Mouse (Mus musculus) embryonic fibroblast, embryonic 13.5 days (primary cell): ENCODE measurements around the gene Efna2. TPM values are rescaled to one million over a fixed set of nuclear protein-coding genes. Genes with fewer than 3 reads are reported as not detected.
A peak's percentile ranks its signal among the peaks of the same experiment; 100 is the strongest.

Source experiments
- H3K27ac ChIP-seq: 2 replicates; pipeline ENCODE4 v1.5.1; 2012; ENCODE audit warnings: low read length, control low read depth, inconsistent platforms; ENCODE audit not compliant: insufficient read depth
- H3K4me1 ChIP-seq: 2 replicates; pipeline ENCODE4 v1.6.1; 2011; ENCODE audit warnings: low read length; ENCODE audit not compliant: control insufficient read depth, insufficient read depth
- H3K4me3 ChIP-seq: 2 replicates; pipeline ENCODE4 v1.5.1; 2011; ENCODE audit warnings: mild to moderate bottlenecking, control low read depth, low read length; ENCODE audit not compliant: insufficient read depth
- CTCF ChIP-seq: IDR thresholded peaks from 2 replicates; pipeline ENCODE4 v1.5.1; 2011; ENCODE audit warnings: mild to moderate bottlenecking, control low read depth, low read length, moderate library complexity, borderline replicate concordance; ENCODE audit not compliant: insufficient read depth
- POLR2A ChIP-seq: IDR thresholded peaks from 2 replicates; pipeline ENCODE4 v1.6.1; 2011; ENCODE audit warnings: low read depth, mild to moderate bottlenecking, control low read depth, low read length, moderate library complexity
- polyA plus RNA-seq: library from polyadenylated mRNA; stranded (reverse); fragments of >200 nt; gene quantifications from 2 replicates; pipeline ENCODE4 v1.2.4, GENCODE M21; 2011; ENCODE audit warnings: low read depth; ENCODE audit not compliant: missing spikeins, insufficient read length

The Efna2 gene
- polyA plus RNA-seq, 1 experiment: 8.3 TPM

- no peak overlapping the region for H3K27ac ChIP-seq
- TF ChIP-seq POLR2A (no peak), CTCF (no peak)
- no peak overlapping the region for H3K4me3 ChIP-seq
- peaks cover 11% of the 10 kb centered on the region; the same call in 1 of the 2 replicates for H3K4me1 ChIP-seq
These were observed 5.2 kb upstream of the Efna2 start for GRCm38 (mm10) chr10:80173955-80174640.

DNA sequence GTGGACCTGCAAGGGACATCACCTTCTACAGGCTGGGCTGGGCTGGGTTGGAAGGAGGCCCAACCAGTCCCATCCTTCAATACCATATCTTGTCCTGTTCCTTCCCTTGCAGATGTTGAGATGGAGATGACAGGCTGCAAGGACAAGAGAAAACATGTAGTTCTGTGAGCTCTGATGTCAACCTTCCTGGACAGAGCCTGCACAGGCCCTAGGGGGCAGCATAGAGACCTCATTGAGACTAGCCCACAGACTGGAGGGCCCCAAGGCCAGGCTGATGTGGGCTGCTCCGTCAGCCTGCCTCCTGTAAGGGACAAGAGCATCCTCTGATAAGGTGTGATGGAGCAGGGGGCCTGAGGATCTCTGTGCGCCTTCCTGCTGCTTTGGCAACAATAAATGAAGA is 4.6 kb upstream of the Efna2 start:
- H3K4me3 ChIP-seq: no peak overlapping the region
- TF ChIP-seq POLR2A (no peak), CTCF (peak; percentile 24; the same call in 1 of the 2 replicates)
- H3K27ac ChIP-seq: no peak overlapping the region
- H3K4me1 ChIP-seq: peaks cover 11% of the 10 kb centered on the region; the same call in 1 of the 2 replicates

GRCm38 (mm10) chr10:80175536-80176269 is 3.6 kb upstream of the Efna2 start:
- no peak overlapping the region for H3K27ac ChIP-seq
- H3K4me3 ChIP-seq: no peak overlapping the region
- peaks cover 11% of the 10 kb centered on the region; the same call in 1 of the 2 replicates for H3K4me1 ChIP-seq
- peak; percentile 49; the same call in 1 of the 2 replicates for TF ChIP-seq CTCF
- TF ChIP-seq POLR2A: no peak

GRCm38 (mm10) chr10:80176270-80176834 is 2.9 kb upstream of the Efna2 start:
- Histone ChIP-seq H3K27ac (no peak overlapping the region), H3K4me3 (no peak overlapping the region), H3K4me1 (peaks cover 11% of the 10 kb centered on the region; the same call in 1 of the 2 replicates)
- no peak for TF ChIP-seq CTCF
- no peak for TF ChIP-seq POLR2A

GRCm38 (mm10) chr10:80177441-80178279 is 1.6 kb upstream of the Efna2 start:
- peaks cover 11% of the 10 kb centered on the region; the same call in 1 of the 2 replicates for H3K4me1 ChIP-seq
- TF ChIP-seq CTCF (no peak), POLR2A (no peak)
- H3K4me3 ChIP-seq: no peak overlapping the region
- no peak overlapping the region for H3K27ac ChIP-seq

GRCm38 (mm10) chr10:80180288-80180687 is 1.0 kb downstream of the Efna2 start:
- peaks cover 8% of the 10 kb centered on the region; the same call in 1 of the 2 replicates for H3K4me1 ChIP-seq
- peak overlapping the region; percentile 66 for H3K4me3 ChIP-seq
- TF ChIP-seq POLR2A (no peak), CTCF (no peak)
- no peak overlapping the region for H3K27ac ChIP-seq

- Histone ChIP-seq H3K4me1 (peaks cover 6% of the 10 kb centered on the region; the same call in 1 of the 2 replicates), H3K27ac (no peak overlapping the region), H3K4me3 (no peak overlapping the region)
- TF ChIP-seq POLR2A (no peak), CTCF (no peak)
These were observed 1.5 kb downstream of the Efna2 start for GRCm38 (mm10) chr10:80180823-80181222.

DNA sequence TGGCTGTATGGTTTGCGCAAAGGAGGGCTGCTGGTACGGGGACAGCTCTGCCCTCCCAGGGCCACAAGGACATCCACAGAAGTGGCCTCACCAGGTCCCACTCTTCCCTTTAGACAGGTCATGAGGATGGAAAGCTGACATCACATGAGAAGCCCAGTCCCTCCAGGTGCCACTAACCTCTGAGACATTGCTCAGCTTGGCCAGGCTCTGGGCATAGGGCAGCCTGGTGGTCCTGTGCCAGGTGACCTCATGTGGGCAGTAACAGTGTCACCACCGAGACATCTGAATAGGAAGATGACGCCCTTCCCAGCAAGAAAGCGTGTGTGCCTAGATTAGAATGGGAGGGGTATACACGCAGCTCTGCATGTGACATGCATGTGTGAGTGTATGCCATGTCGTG is 3.3 kb downstream of the Efna2 start:
- Histone ChIP-seq H3K4me1 (0 out of 2 replicates have a peak, but pooled peaks cover 4% of the 10 kb centered on the region), H3K4me3 (no peak overlapping the region), H3K27ac (no peak overlapping the region)
- TF ChIP-seq CTCF (no peak), POLR2A (no peak)

DNA sequence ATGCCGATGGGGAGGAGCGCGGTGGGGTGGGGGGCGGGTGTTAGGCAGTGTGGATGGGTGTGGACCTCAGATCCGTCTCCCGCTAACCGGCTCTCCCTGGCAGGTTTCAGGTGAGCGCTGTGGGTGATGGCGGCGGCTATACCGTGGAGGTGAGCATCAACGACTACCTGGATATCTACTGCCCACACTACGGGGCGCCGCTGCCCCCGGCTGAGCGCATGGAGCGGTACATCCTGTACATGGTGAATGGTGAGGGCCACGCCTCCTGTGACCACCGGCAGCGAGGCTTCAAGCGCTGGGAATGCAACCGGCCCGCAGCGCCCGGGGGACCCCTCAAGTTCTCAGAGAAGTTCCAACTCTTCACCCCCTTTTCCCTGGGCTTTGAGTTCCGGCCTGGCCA is 7.4 kb downstream of the Efna2 start:
- Histone ChIP-seq H3K4me1 (peaks cover 2% of the 10 kb centered on the region; the same call in 1 of the 2 replicates), H3K27ac (no peak overlapping the region), H3K4me3 (no peak overlapping the region)
- TF ChIP-seq POLR2A (no peak), CTCF (no peak)
